Mouse (Mus musculus) kidney, postnatal 0 days (tissue): ENCODE data around the gene Macrod2. TPM values are rescaled to one million over a fixed set of nuclear protein-coding genes. Genes with fewer than 3 reads are reported as not detected.
A peak's percentile ranks its signal among the peaks of the same experiment; 100 is the strongest.

Experiments used
- ATAC-seq: fragments of 200-750 bp; cut with Nextera tagmentation; replicated peaks from 2 replicates; pipeline ENCODE4 v1.8.0; 2017; ENCODE audit warnings: low read depth, moderate number of reproducible peaks, moderate TSS enrichment, moderate library complexity; ENCODE audit not compliant: low FRiP score
- DNase-seq: peaks from one replicate; pipeline ENCODE4 v3.0.0-alpha.2; 2016; ENCODE audit warnings: low spot score
- H3K27ac ChIP-seq: fragments of 300-500 bp; sonication (generic); 2 replicates; pipeline ENCODE4 v1.5.1; 2014; ENCODE audit warnings: mild to moderate bottlenecking
- H3K27me3 ChIP-seq: fragments of 300-500 bp; sonication (generic); 2 replicates; pipeline ENCODE4 v1.6.1; 2014; ENCODE audit warnings: low read length, mixed read lengths; ENCODE audit not compliant: insufficient read depth
- H3K36me3 ChIP-seq: fragments of 300-500 bp; sonication (generic); 2 replicates; pipeline ENCODE4 v1.6.1; 2014; ENCODE audit warnings: low read length, mixed read lengths; ENCODE audit not compliant: insufficient read depth
- H3K4me1 ChIP-seq: fragments of 300-500 bp; sonication (generic); replicated peaks from 2 replicates; pipeline ENCODE4 v1.6.1; 2014; ENCODE audit warnings: antibody characterized with exemption, low read length, mixed read lengths; ENCODE audit not compliant: insufficient read depth
- H3K4me2 ChIP-seq: fragments of 300-500 bp; sonication (generic); 2 replicates; pipeline ENCODE4 v1.6.1; 2014; ENCODE audit warnings: mild to moderate bottlenecking, low read length, moderate library complexity, mixed read lengths
- H3K4me3 ChIP-seq: fragments of 300-500 bp; sonication (generic); replicated peaks from 2 replicates; pipeline ENCODE4 v1.5.1; 2014; ENCODE audit warnings: low read depth, low read length
- H3K9ac ChIP-seq: fragments of 300-500 bp; sonication (generic); 2 replicates; pipeline ENCODE4 v1.6.1; 2014; ENCODE audit warnings: low read depth, low read length
- H3K9me3 ChIP-seq: fragments of 300-500 bp; sonication (generic); replicated peaks from 2 replicates; pipeline ENCODE4 v1.6.1; 2016; ENCODE audit warnings: low read length, inconsistent platforms, mixed read lengths
- CTCF ChIP-seq: IDR thresholded peaks from 2 replicates; pipeline ENCODE4 v1.5.1; 2016; ENCODE audit warnings: antibody characterized with exemption, low read depth, mild to moderate bottlenecking, moderate library complexity
- WGBS: fragments of 180-500 bp; shearing (Covaris S2); extraction: QIAGEN DNeasy Blood & Tissue Kit; methylation state at CpG from one replicate; pipeline ENCODE4 v1.1.7; 2014; 5-methylcytosine and 5-hydroxymethylcytosine counted together
- polyA plus RNA-seq: library from polyadenylated mRNA; unstranded; fragments of >200 nt; fragmentation: Nextera tagmentation; extraction: Ambion mirVana; gene quantifications from 2 replicates; pipeline ENCODE4 v1.2.1, GENCODE M21; 2015

The Macrod2 gene
- polyA plus RNA-seq, result 28.6 and 29.3 TPM in 2 replicates

DNA sequence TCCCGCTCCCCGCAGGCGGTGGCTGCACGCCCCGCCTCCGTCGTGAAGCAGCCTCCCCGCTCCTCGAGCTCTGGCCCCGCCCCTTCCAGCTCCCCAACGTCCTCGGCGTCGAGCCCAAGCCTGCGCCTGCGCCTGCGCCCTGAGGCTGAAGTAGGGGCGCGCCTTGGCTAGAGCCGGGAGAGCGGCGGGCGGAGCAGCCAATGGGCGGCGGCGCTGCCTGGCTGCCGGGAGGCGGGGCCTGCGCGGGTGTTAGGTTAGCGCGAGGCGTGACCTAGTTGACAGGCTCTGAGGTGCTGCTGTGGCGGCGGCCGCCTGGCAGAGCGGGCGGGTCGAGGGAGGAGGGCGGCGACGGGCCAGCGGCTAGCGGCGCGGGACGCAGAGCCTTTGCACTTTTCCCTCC lies at the start of gene Macrod2:
Macrod2 (plus strand) TSS at position 131 of the 400 bp plus-strand sequence.
- no peak within 1 kb of the TSS for H3K27ac ChIP-seq
- peak within 1 kb of the TSS; percentile 56 for H3K9ac ChIP-seq
- peak within 1 kb of the TSS; percentile 77 for H3K4me3 ChIP-seq
- no peaks in the 10 kb centered on the region for H3K36me3 ChIP-seq
- under 1% methylated on average over 26 of the region's 47 CpGs for WGBS
- no peaks in the 10 kb centered on the region for H3K9me3 ChIP-seq
- peak within 1 kb of the TSS; percentile 97 for H3K4me2 ChIP-seq
- ATAC-seq (peak; percentile 99), DNase-seq (peak; percentile 99)
- no peaks in the 10 kb centered on the region for H3K27me3 ChIP-seq
- no peak for TF ChIP-seq CTCF
- 0 out of 2 replicates have a peak, but pooled peaks cover 3% of the 10 kb centered on the region for H3K4me1 ChIP-seq

DNA sequence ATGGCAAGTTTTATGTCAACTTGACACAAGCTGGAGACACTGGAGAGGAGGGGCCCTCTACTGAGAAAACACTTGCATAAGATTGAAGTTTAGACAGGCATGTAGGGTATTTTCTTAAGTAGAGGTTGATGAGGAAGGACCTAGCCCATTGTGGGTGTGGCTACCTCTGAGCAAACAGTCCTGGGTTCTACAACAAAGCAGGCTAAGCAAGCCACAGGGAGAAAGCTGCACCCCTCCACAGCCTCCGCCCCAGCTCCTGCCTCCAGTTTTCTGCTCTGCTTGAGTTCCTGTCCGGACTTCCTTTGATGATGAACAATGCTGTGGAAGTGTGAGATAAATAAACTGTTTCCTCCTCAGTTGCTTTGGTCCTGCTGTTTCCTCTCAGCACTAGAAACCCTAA lies 35.2 kb upstream of the Macrod2 start:
- TF ChIP-seq CTCF, result no peak
- H3K9me3 ChIP-seq, result no peaks in the 10 kb centered on the region
- no peaks in the 10 kb centered on the region for H3K36me3 ChIP-seq
- H3K27ac ChIP-seq, result no peak overlapping the region
- no peaks in the 10 kb centered on the region for H3K4me1 ChIP-seq
- no peak overlapping the region for H3K4me3 ChIP-seq
- 26% methylated on average over 2 of the region's 2 CpGs for WGBS
- peak; percentile 20 for DNase-seq
- ATAC-seq, result peak; percentile 46; the same call in 1 of the 2 replicates
- no peak overlapping the region for H3K4me2 ChIP-seq
- H3K27me3 ChIP-seq, result no peaks in the 10 kb centered on the region
- no peak overlapping the region for H3K9ac ChIP-seq

DNA sequence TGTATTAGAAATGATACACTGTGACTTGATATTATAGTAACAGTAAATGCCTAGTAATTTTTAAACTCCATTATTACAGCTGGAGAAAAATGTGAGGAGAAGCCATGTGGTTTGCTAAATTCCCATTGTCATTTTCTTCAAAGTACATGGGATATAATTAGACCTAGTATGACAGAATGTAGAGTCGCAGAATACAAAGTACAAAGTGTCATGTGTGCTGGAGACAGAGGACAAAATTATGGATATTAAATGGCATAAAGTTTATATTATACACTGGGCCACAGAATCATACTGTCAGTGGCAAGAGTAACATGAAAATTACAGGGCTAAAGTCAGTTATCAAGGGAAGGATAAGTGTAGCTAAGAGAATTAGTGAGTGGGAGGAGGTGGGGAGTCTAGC lies 30.3 kb upstream of the Macrod2 start:
- 72% methylated on average over 1 of the region's 1 CpGs for WGBS
- Histone ChIP-seq H3K9ac (no peak overlapping the region), H3K4me1 (no peaks in the 10 kb centered on the region), H3K27me3 (no peaks in the 10 kb centered on the region), H3K27ac (no peak overlapping the region), H3K36me3 (no peaks in the 10 kb centered on the region), H3K4me3 (no peak overlapping the region), H3K9me3 (no peaks in the 10 kb centered on the region), H3K4me2 (no peak overlapping the region)
- no peak for ATAC-seq
- TF ChIP-seq CTCF, result no peak
- no peak for DNase-seq

DNA sequence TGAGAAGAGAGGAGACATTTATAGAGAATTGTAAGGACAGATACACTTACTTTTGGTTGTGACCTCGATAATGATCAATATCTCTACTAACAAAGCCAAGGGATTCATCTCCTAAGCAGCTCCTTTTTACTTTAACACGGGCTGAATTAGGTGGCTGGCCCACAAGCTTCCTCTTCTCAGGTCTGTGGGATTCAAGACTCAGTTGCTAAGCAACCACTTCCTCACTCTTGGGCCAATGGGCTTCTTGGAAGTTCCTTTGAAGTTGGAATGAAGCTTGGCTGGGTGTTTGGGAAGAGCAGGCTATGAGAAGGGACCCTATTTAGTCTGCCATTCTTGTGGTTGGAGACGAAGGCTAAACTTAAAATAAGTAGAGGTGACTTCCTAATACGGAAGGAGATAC lies 5.6 kb upstream of the Macrod2 start, which contains the start of gene Sel1l2:
Sel1l2 (minus strand) TSS at position 182 of the 400 bp plus-strand sequence.
- Histone ChIP-seq H3K4me1 (no peaks in the 10 kb centered on the region), H3K27me3 (no peaks in the 10 kb centered on the region), H3K9me3 (no peaks in the 10 kb centered on the region), H3K9ac (no peak within 1 kb of the TSS), H3K27ac (no peak within 1 kb of the TSS), H3K4me3 (no peak within 1 kb of the TSS), H3K4me2 (no peak within 1 kb of the TSS), H3K36me3 (no peaks in the 10 kb centered on the region)
- TF ChIP-seq CTCF, result no peak
- 32% methylated on average over 4 of the region's 4 CpGs for WGBS
- no peak for DNase-seq
- no peak for ATAC-seq

DNA sequence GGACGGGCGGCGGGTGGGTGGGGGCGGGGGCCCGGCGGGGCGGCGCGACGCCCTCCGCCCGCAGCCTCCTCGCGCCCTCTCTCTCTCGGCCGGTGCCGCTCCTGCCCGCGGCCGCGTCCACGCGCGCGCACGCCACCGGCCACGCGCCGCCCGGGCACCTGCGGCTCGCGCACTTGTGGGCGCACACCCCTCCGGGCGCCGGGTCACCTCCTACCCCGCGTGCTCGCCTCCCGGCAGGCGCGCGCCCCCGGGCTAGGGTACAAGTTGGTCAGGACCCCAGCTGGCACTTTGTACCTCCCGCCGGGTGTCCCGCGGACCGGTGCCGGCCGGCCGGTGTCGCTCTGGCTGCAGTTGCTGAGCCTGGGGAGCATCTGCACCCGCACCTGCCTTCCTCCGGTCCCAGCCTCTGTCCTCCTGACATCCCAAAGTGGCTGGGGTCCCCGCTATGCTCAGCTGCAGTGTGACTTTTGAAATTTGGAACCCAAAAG lies 679 bp downstream of the Macrod2 start:
- H3K27me3 ChIP-seq, result no peaks in the 10 kb centered on the region
- no peak for TF ChIP-seq CTCF
- peak; percentile 74 for ATAC-seq
- H3K4me1 ChIP-seq, result 0 out of 2 replicates have a peak, but pooled peaks cover 3% of the 10 kb centered on the region
- H3K4me3 ChIP-seq, result peak overlapping the region; percentile 77
- no peaks in the 10 kb centered on the region for H3K9me3 ChIP-seq
- peak overlapping the region; percentile 97 for H3K4me2 ChIP-seq
- peak overlapping the region; percentile 56 for H3K9ac ChIP-seq
- peak; percentile 22 for DNase-seq
- no peaks in the 10 kb centered on the region for H3K36me3 ChIP-seq
- no peak overlapping the region for H3K27ac ChIP-seq
- WGBS, result 0% methylated on average over 34 of the region's 58 CpGs

DNA sequence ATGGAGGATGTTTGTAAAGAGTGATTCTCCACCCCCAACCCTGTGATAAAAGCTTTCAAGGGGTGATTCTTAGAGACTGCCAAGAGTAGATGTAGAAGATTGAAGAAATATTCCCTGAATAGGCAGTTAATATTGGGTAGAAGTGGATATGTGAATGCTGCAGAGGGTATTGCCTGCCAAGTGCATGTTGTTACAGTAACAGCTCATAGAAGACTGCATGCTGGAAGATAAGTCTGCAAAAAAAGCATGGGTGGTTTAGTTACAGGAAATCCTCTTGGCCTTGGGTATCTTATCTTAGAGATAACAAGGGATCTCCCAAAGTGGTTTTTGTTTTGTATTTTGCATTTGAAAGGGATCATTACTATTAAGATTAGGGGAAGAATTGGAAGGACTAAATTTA lies 30.7 kb downstream of the Macrod2 start:
- no peaks in the 10 kb centered on the region for H3K36me3 ChIP-seq
- DNase-seq, result no peak
- no peak for TF ChIP-seq CTCF

DNA sequence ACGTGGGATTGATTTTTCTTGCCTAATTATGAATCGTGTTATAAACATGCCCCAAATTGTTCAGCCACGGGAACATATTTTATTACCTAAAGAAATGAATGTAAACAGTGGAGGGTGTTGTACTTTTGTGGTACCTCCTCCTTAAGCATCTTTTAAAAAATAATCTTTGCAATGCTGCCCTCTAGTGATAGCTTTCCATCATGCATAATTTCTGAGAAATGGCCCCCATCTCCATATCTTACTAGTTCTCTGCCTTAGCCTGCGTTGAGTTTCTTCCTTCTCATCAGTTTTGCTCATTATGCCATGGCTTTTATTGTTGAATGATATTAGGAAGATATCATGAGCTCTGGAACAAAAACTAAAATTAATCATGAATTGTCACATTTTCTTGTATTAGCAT lies 32.2 kb downstream of the Macrod2 start:
- TF ChIP-seq CTCF, result peak; percentile 77
- ATAC-seq, result peak; percentile 29; the same call in 1 of the 2 replicates
- no peaks in the 10 kb centered on the region for H3K9me3 ChIP-seq
- no peak overlapping the region for H3K4me2 ChIP-seq
- no peaks in the 10 kb centered on the region for H3K4me1 ChIP-seq
- no peaks in the 10 kb centered on the region for H3K27me3 ChIP-seq
- DNase-seq, result peak; percentile 78
- no peak overlapping the region for H3K4me3 ChIP-seq
- H3K27ac ChIP-seq, result no peak overlapping the region
- no peak overlapping the region for H3K9ac ChIP-seq
- WGBS, result 16% methylated on average over 4 of the region's 4 CpGs
- H3K36me3 ChIP-seq, result no peaks in the 10 kb centered on the region

More for the DNA sequence above, 30.7 kb downstream of the Macrod2 start:
- no peak overlapping the region for H3K4me2 ChIP-seq
- no peak overlapping the region for H3K27ac ChIP-seq
- H3K4me1 ChIP-seq, result no peaks in the 10 kb centered on the region
- no peaks in the 10 kb centered on the region for H3K27me3 ChIP-seq
- H3K9me3 ChIP-seq, result no peaks in the 10 kb centered on the region
- no peak overlapping the region for H3K4me3 ChIP-seq
- no peak overlapping the region for H3K9ac ChIP-seq
- no peak for ATAC-seq
